Mouse (Mus musculus): ENCODE measurements at regions not wholly inside any gene's neighbourhood (a gene's known extent, or its start where the extent isn't known, plus 50 kb on each side); places are given as distances from the start of the nearest gene placed in this dataset.
A peak's percentile ranks its signal among the peaks of the same experiment; 100 is the strongest.

GRCm38 (mm10) chr13:80647578-80647977 lies 235.6 kb upstream of the Arrdc3 start:
- no peak overlapping the region for H3K4me3 ChIP-seq (ENCODE audit: low read depth, low read length)
- DNase-seq (ENCODE audit: low spot score) (no peak), ATAC-seq (ENCODE audit: low FRiP score) (no peak)
- no peaks in the 10 kb centered on the region for H3K4me1 ChIP-seq (ENCODE audit: insufficient read depth, low read length)
- H3K4me2 ChIP-seq (ENCODE audit: low read depth, low read length, poor library complexity, severe bottlenecking), result no peak overlapping the region
- no peaks in the 10 kb centered on the region for H3K36me3 ChIP-seq (ENCODE audit: insufficient read depth, low read length)
- 35% methylated on average over 4 of the region's 4 CpGs for WGBS
- no peaks in the 10 kb centered on the region for H3K27me3 ChIP-seq (ENCODE audit: insufficient read depth, low read length)
- no peaks in the 10 kb centered on the region for H3K9me3 ChIP-seq (ENCODE audit: low read length)
- no peak overlapping the region for H3K9ac ChIP-seq (replicated peaks; ENCODE audit: low read length, poor library complexity, severe bottlenecking)
- H3K27ac ChIP-seq (ENCODE audit: low read depth, low read length), result no peak overlapping the region
- no peak for TF ChIP-seq CTCF (IDR thresholded peaks at IDR 0.05)

- Histone ChIP-seq H3K4me1 (ENCODE audit: insufficient read depth, low read length) (no peaks in the 10 kb centered on the region), H3K9ac (replicated peaks; ENCODE audit: low read length, poor library complexity, severe bottlenecking) (no peak overlapping the region), H3K27ac (ENCODE audit: low read depth, low read length) (no peak overlapping the region), H3K36me3 (ENCODE audit: insufficient read depth, low read length) (no peaks in the 10 kb centered on the region), H3K4me2 (ENCODE audit: low read depth, low read length, poor library complexity, severe bottlenecking) (no peak overlapping the region), H3K9me3 (ENCODE audit: low read length) (no peaks in the 10 kb centered on the region), H3K4me3 (ENCODE audit: low read depth, low read length) (no peak overlapping the region), H3K27me3 (ENCODE audit: insufficient read depth, low read length) (no peaks in the 10 kb centered on the region)
- ATAC-seq (ENCODE audit: low FRiP score), result no peak
- TF ChIP-seq CTCF (IDR thresholded peaks at IDR 0.05), result no peak
- no peak for DNase-seq (ENCODE audit: low spot score)
- 74% methylated on average over 8 of the region's 8 CpGs for WGBS
Observed at GRCm38 (mm10) chr13:80652967-80653539, 230.1 kb upstream of the Arrdc3 start.

DNA sequence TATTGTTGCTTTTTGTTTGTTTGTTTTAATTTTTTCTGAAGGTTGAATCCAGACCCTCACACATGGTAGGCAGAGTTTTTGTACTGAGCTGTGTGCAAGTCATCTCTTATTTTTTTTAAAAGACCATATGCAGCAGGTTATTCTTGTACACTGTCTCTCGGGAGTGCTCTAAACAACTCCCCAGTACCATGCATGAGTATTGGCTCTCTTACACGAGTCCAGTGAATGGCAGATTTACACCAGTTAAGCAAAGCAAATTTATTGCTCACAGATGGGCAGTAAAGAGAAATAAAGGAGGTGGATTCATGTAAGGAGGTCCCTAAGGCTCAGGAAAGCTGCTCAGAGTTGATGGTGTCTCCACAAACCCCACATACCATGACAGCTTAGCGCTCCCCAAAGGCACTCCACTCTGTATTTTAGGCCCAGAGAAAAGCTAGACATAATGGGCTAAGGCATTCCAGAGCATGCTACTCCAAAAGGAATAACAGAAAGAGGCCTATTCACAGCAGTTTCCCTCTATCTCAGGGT lies 216.9 kb upstream of the Arrdc3 start:
- Histone ChIP-seq H3K27ac (ENCODE audit: low read depth, low read length) (no peak overlapping the region), H3K4me1 (ENCODE audit: insufficient read depth, low read length) (no peaks in the 10 kb centered on the region), H3K27me3 (ENCODE audit: insufficient read depth, low read length) (no peaks in the 10 kb centered on the region), H3K4me3 (ENCODE audit: low read depth, low read length) (no peak overlapping the region), H3K9ac (replicated peaks; ENCODE audit: low read length, poor library complexity, severe bottlenecking) (no peak overlapping the region), H3K9me3 (ENCODE audit: low read length) (no peaks in the 10 kb centered on the region), H3K36me3 (ENCODE audit: insufficient read depth, low read length) (no peaks in the 10 kb centered on the region), H3K4me2 (ENCODE audit: low read depth, low read length, poor library complexity, severe bottlenecking) (no peak overlapping the region)
- WGBS, result 74% methylated on average over 3 of the region's 3 CpGs
- DNase-seq (ENCODE audit: low spot score) (peak; percentile 1), ATAC-seq (ENCODE audit: low FRiP score) (no peak)
- no peak for TF ChIP-seq CTCF (IDR thresholded peaks at IDR 0.05)

DNA sequence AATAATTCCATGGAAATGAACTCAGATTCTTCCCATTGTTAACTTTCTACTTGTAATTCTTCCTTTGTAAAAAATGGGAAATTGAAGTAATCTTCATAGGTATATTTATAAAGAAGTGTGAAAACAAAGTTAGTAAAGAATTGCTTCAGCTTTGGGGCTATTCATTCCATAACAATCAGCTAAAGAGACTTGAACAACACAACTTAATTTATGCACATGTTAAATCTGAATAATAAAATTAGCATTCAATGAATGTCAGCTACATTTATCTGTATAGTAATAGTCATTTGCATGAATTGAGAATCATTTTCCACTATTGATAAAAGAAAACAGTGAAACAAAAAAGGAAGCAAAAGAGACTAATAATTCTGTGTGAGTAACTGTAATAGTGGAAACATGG lies 193.3 kb upstream of the Arrdc3 start:
- no peak for ATAC-seq (ENCODE audit: low FRiP score)
- Histone ChIP-seq H3K4me1 (ENCODE audit: insufficient read depth, low read length) (no peaks in the 10 kb centered on the region), H3K4me2 (ENCODE audit: low read depth, low read length, poor library complexity, severe bottlenecking) (no peak overlapping the region), H3K9ac (replicated peaks; ENCODE audit: low read length, poor library complexity, severe bottlenecking) (no peak overlapping the region), H3K9me3 (ENCODE audit: low read length) (no peaks in the 10 kb centered on the region), H3K36me3 (ENCODE audit: insufficient read depth, low read length) (no peaks in the 10 kb centered on the region), H3K27ac (ENCODE audit: low read depth, low read length) (no peak overlapping the region), H3K27me3 (ENCODE audit: insufficient read depth, low read length) (no peaks in the 10 kb centered on the region), H3K4me3 (ENCODE audit: low read depth, low read length) (no peak overlapping the region)
- no peak for TF ChIP-seq CTCF (IDR thresholded peaks at IDR 0.05)
- DNase-seq (ENCODE audit: low spot score), result no peak

DNA sequence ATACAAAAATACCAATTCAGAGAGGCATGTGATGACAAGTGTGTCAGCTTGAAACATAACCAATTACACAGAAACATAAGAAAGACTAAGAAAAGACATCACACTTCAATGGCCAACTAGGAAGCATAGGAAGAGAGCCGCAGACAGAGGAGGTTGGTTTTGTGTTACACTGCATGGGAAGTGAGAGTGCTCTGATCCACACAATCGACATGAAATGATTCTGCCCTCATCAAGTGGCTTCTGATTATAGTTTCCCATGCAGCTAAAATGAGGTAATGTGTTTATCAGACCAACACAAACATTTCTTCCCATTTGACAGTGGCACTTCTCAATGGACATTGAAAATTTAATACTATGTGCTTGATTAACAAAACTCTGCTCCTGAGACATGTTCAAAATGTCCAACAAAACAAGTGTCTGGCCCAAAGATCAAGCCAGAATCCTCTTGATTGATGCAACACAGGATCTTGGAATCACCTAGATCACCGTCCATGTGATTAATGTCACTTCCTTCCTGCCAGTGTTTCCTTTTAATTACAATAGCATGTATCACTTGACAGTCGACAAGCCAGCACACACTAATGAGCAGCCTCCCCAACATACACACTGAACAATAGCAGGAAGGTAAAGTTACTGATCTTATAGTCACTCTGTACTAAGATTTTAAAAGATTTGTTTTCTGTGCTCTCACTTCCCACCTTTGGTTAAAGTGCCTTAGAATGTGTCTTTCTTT lies 192.4 kb upstream of the Arrdc3 start:
- ATAC-seq (ENCODE audit: low FRiP score), result no peak
- Histone ChIP-seq H3K4me1 (ENCODE audit: insufficient read depth, low read length) (no peaks in the 10 kb centered on the region), H3K4me2 (ENCODE audit: low read depth, low read length, poor library complexity, severe bottlenecking) (no peak overlapping the region), H3K9me3 (ENCODE audit: low read length) (no peaks in the 10 kb centered on the region), H3K9ac (replicated peaks; ENCODE audit: low read length, poor library complexity, severe bottlenecking) (no peak overlapping the region), H3K27me3 (ENCODE audit: insufficient read depth, low read length) (no peaks in the 10 kb centered on the region), H3K4me3 (ENCODE audit: low read depth, low read length) (no peak overlapping the region), H3K27ac (ENCODE audit: low read depth, low read length) (no peak overlapping the region), H3K36me3 (ENCODE audit: insufficient read depth, low read length) (no peaks in the 10 kb centered on the region)
- TF ChIP-seq CTCF (IDR thresholded peaks at IDR 0.05), result no peak
- DNase-seq (ENCODE audit: low spot score), result no peak
- WGBS, result 80% methylated on average over 4 of the region's 4 CpGs

- no peaks in the 10 kb centered on the region for H3K9me3 ChIP-seq (ENCODE audit: low read length)
- H3K4me3 ChIP-seq (ENCODE audit: low read depth, low read length), result no peak overlapping the region
- 61% methylated on average over 1 of the region's 1 CpGs for WGBS
- DNase-seq (ENCODE audit: low spot score), result no peak
- H3K27me3 ChIP-seq (ENCODE audit: insufficient read depth, low read length), result no peaks in the 10 kb centered on the region
- H3K27ac ChIP-seq (ENCODE audit: low read depth, low read length), result no peak overlapping the region
- no peaks in the 10 kb centered on the region for H3K36me3 ChIP-seq (ENCODE audit: insufficient read depth, low read length)
- no peak for TF ChIP-seq CTCF (IDR thresholded peaks at IDR 0.05)
- no peak overlapping the region for H3K4me2 ChIP-seq (ENCODE audit: low read depth, low read length, poor library complexity, severe bottlenecking)
- ATAC-seq (ENCODE audit: low FRiP score), result no peak
- no peak overlapping the region for H3K9ac ChIP-seq (replicated peaks; ENCODE audit: low read length, poor library complexity, severe bottlenecking)
- no peaks in the 10 kb centered on the region for H3K4me1 ChIP-seq (ENCODE audit: insufficient read depth, low read length)
Observed at GRCm38 (mm10) chr13:80695549-80696150, 187.5 kb upstream of the Arrdc3 start.

Measured in midbrain, postnatal 0 days (tissue).